Mouse (Mus musculus): Measurements from ENCODE around the gene Tnnc2. TPM values are rescaled to one million over a fixed set of nuclear protein-coding genes. Genes with fewer than 3 reads are reported as not detected.

Gene Tnnc2
- polyA plus RNA-seq, 1 experiment = 237 TPM

- Histone ChIP-seq H3K4me3 (replicated peaks; ENCODE audit: extremely low read depth, low read depth, low read length) (no peak overlapping the region), H3K4me1 (ENCODE audit: control insufficient read depth, insufficient read depth, low read length) (no peaks in the 10 kb centered on the region; the same call in none of the 2 replicates)
- TF ChIP-seq POLR2A (IDR thresholded peaks at IDR 0.05; ENCODE audit: borderline replicate concordance, extremely low read depth, low read depth, low read length) = no peak
- no peak for TF ChIP-seq CTCF (IDR thresholded peaks at IDR 0.05; ENCODE audit: insufficient read depth, low read length)
- WGBS = 56% methylated on average over 5 of the region's 5 CpGs
- DNase-seq = no peak
Measured at GRCm38 (mm10) chr2:164817703-164818102, 37.9 kb upstream of the Tnnc2 start.

DNA sequence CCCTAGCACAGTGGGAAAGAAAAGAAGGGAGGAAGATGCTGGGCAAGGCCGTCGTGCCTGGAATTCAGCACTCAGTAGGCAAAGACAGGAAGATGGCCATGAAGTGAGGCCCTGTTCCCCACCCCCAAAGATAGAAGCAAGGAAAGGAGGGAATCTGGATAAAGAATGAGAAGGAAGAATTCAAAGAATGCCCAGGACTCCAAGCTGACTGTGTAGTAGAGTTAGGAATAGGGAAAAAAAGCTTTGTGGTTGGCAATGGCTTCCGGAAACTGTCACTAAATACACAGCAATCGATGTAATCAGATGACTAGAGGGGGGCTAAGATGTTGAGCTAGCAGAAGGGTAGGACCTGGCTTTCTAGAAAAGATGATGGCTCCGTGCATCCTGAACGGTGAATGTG is 37.4 kb upstream of the Tnnc2 start:
- DNase-seq = no peak
- H3K4me3 ChIP-seq (replicated peaks; ENCODE audit: extremely low read depth, low read depth, low read length) = no peak overlapping the region
- WGBS = 68% methylated on average over 6 of the region's 6 CpGs
- H3K4me1 ChIP-seq (ENCODE audit: control insufficient read depth, insufficient read depth, low read length) = no peaks in the 10 kb centered on the region; the same call in none of the 2 replicates
- TF ChIP-seq POLR2A (IDR thresholded peaks at IDR 0.05; ENCODE audit: borderline replicate concordance, extremely low read depth, low read depth, low read length) (no peak), CTCF (IDR thresholded peaks at IDR 0.05; ENCODE audit: insufficient read depth, low read length) (no peak)

GRCm38 (mm10) chr2:164815821-164816220 is 36.1 kb upstream of the Tnnc2 start:
- DNase-seq = no peak
- Histone ChIP-seq H3K4me3 (replicated peaks; ENCODE audit: extremely low read depth, low read depth, low read length) (no peak overlapping the region), H3K4me1 (ENCODE audit: control insufficient read depth, insufficient read depth, low read length) (no peaks in the 10 kb centered on the region; the same call in 1 of the 2 replicates)
- WGBS = 87% methylated on average over 8 of the region's 8 CpGs
- TF ChIP-seq POLR2A (IDR thresholded peaks at IDR 0.05; ENCODE audit: borderline replicate concordance, extremely low read depth, low read depth, low read length) (no peak), CTCF (IDR thresholded peaks at IDR 0.05; ENCODE audit: insufficient read depth, low read length) (no peak)

DNA sequence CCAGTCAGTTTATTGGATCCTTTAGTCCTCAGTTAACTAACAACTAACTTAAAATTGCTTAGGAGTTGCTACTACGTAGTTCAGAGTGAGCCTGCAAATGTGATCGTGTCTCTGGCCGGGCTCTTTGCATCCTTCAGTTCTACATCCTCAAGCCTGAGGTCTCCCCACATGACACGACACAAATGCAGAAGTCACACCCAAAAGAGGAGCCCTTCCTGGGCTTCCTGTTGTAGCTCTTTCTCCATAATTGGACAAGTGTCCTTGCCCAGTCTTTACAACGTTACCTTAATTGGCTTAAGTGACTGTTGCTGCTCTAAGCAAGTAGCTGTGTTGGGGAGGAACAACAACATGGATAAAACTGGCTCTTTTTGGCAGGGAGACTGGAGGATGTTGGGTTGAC is 35.6 kb upstream of the Tnnc2 start:
- 78% methylated on average over 5 of the region's 5 CpGs for WGBS
- no peak for DNase-seq
- H3K4me1 ChIP-seq (ENCODE audit: control insufficient read depth, insufficient read depth, low read length) = no peaks in the 10 kb centered on the region; the same call in 1 of the 2 replicates
- H3K4me3 ChIP-seq (replicated peaks; ENCODE audit: extremely low read depth, low read depth, low read length) = no peak overlapping the region
- no peak for TF ChIP-seq POLR2A (IDR thresholded peaks at IDR 0.05; ENCODE audit: borderline replicate concordance, extremely low read depth, low read depth, low read length)
- no peak for TF ChIP-seq CTCF (IDR thresholded peaks at IDR 0.05; ENCODE audit: insufficient read depth, low read length)

GRCm38 (mm10) chr2:164813557-164813956 is 33.8 kb upstream of the Tnnc2 start:
- WGBS = 57% methylated on average over 2 of the region's 2 CpGs
- TF ChIP-seq POLR2A (IDR thresholded peaks at IDR 0.05; ENCODE audit: borderline replicate concordance, extremely low read depth, low read depth, low read length) (no peak), CTCF (IDR thresholded peaks at IDR 0.05; ENCODE audit: insufficient read depth, low read length) (no peak)
- no peaks in the 10 kb centered on the region; the same call in 1 of the 2 replicates for H3K4me1 ChIP-seq (ENCODE audit: control insufficient read depth, insufficient read depth, low read length)
- no peak for DNase-seq
- no peak overlapping the region for H3K4me3 ChIP-seq (replicated peaks; ENCODE audit: extremely low read depth, low read depth, low read length)

DNA sequence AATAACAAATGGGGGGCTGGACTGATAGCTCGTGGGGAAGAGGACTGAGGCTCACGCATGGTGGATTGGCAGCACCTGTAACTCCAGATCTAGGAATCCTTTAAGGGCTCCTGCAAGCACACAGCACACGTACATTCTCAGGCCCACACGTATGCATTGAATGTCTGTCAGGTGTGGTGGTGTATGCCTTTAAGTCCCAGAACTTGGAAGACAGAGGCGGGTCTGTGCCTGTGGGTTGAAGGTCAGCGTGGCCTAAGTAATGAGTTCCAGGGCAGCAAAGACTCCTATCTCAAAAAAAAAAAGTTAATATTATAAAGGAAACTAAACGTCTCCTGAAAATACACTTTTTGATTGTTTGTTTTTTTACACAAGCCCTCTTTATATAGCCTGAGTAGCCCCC is 26.8 kb upstream of the Tnnc2 start:
- H3K4me1 ChIP-seq (ENCODE audit: control insufficient read depth, insufficient read depth, low read length) = peaks cover 3% of the 10 kb centered on the region; the same call in 1 of the 2 replicates
- 76% methylated on average over 7 of the region's 7 CpGs for WGBS
- H3K4me3 ChIP-seq (replicated peaks; ENCODE audit: extremely low read depth, low read depth, low read length) = no peak overlapping the region
- DNase-seq = no peak
- TF ChIP-seq CTCF (IDR thresholded peaks at IDR 0.05; ENCODE audit: insufficient read depth, low read length) = no peak
- TF ChIP-seq POLR2A (IDR thresholded peaks at IDR 0.05; ENCODE audit: borderline replicate concordance, extremely low read depth, low read depth, low read length) = no peak

GRCm38 (mm10) chr2:164805332-164805718 is 25.6 kb upstream of the Tnnc2 start:
- WGBS = under 1% methylated on average over 21 of the region's 21 CpGs
- no peak for TF ChIP-seq POLR2A (IDR thresholded peaks at IDR 0.05; ENCODE audit: borderline replicate concordance, extremely low read depth, low read depth, low read length)
- no peak for TF ChIP-seq CTCF (IDR thresholded peaks at IDR 0.05; ENCODE audit: insufficient read depth, low read length)

GRCm38 (mm10) chr2:164804533-164805331 is 25.0 kb upstream of the Tnnc2 start, which contains the start of the genes Acot8 and Zswim3:
Gene Acot8 (minus strand): TSS chr2:164804882.
Gene Zswim3 (plus strand): TSS chr2:164805098.
- peak; percentile 98 for DNase-seq
- peak within 1 kb of the TSS; percentile 95 for H3K4me3 ChIP-seq (replicated peaks; ENCODE audit: extremely low read depth, low read depth, low read length)
- TF ChIP-seq CTCF (IDR thresholded peaks at IDR 0.05; ENCODE audit: insufficient read depth, low read length) (no peak), POLR2A (IDR thresholded peaks at IDR 0.05; ENCODE audit: borderline replicate concordance, extremely low read depth, low read depth, low read length) (peak; percentile 88)
- H3K4me1 ChIP-seq (ENCODE audit: control insufficient read depth, insufficient read depth, low read length) = peaks cover 3% of the 10 kb centered on the region; the same call in 1 of the 2 replicates
- under 1% methylated on average over 47 of the region's 47 CpGs for WGBS

More at GRCm38 (mm10) chr2:164805332-164805718, 25.6 kb upstream of the Tnnc2 start:
- peak overlapping the region; percentile 91 for H3K4me3 ChIP-seq (replicated peaks; ENCODE audit: extremely low read depth, low read depth, low read length)
- no peak for DNase-seq
- peaks cover 3% of the 10 kb centered on the region; the same call in 1 of the 2 replicates for H3K4me1 ChIP-seq (ENCODE audit: control insufficient read depth, insufficient read depth, low read length)

GRCm38 (mm10) chr2:164803921-164804313 is 24.1 kb upstream of the Tnnc2 start:
- Histone ChIP-seq H3K4me1 (ENCODE audit: control insufficient read depth, insufficient read depth, low read length) (peaks cover 3% of the 10 kb centered on the region; the same call in 1 of the 2 replicates), H3K4me3 (replicated peaks; ENCODE audit: extremely low read depth, low read depth, low read length) (no peak overlapping the region)
- TF ChIP-seq POLR2A (IDR thresholded peaks at IDR 0.05; ENCODE audit: borderline replicate concordance, extremely low read depth, low read depth, low read length) = no peak
- no peak for TF ChIP-seq CTCF (IDR thresholded peaks at IDR 0.05; ENCODE audit: insufficient read depth, low read length)
- WGBS = 50% methylated on average over 1 of the region's 1 CpGs
- DNase-seq = no peak

Measured in lung, adult 2 months (tissue).